Mouse (Mus musculus) frontal cortex, postnatal 10 days (tissue): ENCODE measurements around the gene Dlg2.
A peak's percentile ranks its signal among the peaks of the same experiment; 100 is the strongest.

Source experiments
- DNase-seq, 2 experiments: peaks; one replicate each; pipeline ENCODE4 v3.0.0; 2022; ENCODE audit warnings: low spot score in 2 of 2, mixed read lengths in 1 of 2

Gene Dlg2

GRCm38 (mm10) chr7:91896935-91897334 is 1420.5 kb downstream of the Dlg2 start:
- no peak for DNase-seq

- DNase-seq = no peak
Observed at GRCm38 (mm10) chr7:91897509-91897908, 1421.0 kb downstream of the Dlg2 start.

GRCm38 (mm10) chr7:91902503-91902902 is 1426.0 kb downstream of the Dlg2 start:
- no peak for DNase-seq

GRCm38 (mm10) chr7:91916809-91917208 is 1440.3 kb downstream of the Dlg2 start:
- DNase-seq = no peak

GRCm38 (mm10) chr7:91919099-91919498 is 1442.6 kb downstream of the Dlg2 start:
- DNase-seq = no peak

- DNase-seq = no peak
Observed at GRCm38 (mm10) chr7:91919738-91920137, 1443.3 kb downstream of the Dlg2 start.

GRCm38 (mm10) chr7:91934881-91935597 is 1458.6 kb downstream of the Dlg2 start:
- DNase-seq = peak in 1 of 2 experiments; percentile 59

- DNase-seq = no peak
Observed at GRCm38 (mm10) chr7:91936193-91936592, 1459.7 kb downstream of the Dlg2 start.

GRCm38 (mm10) chr7:91943224-91943623 is 1466.8 kb downstream of the Dlg2 start:
- no peak for DNase-seq

GRCm38 (mm10) chr7:91955584-91955983 is 1479.1 kb downstream of the Dlg2 start:
- no peak for DNase-seq

GRCm38 (mm10) chr7:91962956-91963355 is 1486.5 kb downstream of the Dlg2 start:
- no peak for DNase-seq

GRCm38 (mm10) chr7:91972970-91973369 is 1496.5 kb downstream of the Dlg2 start:
- no peak for DNase-seq

GRCm38 (mm10) chr7:92003769-92004455 is 1527.4 kb downstream of the Dlg2 start:
- no peak for DNase-seq

GRCm38 (mm10) chr7:92005681-92006425 is 1529.4 kb downstream of the Dlg2 start:
- DNase-seq = no peak

- no peak for DNase-seq
Observed at GRCm38 (mm10) chr7:92008702-92009101, 1532.2 kb downstream of the Dlg2 start.

GRCm38 (mm10) chr7:92024928-92025327 is 1548.5 kb downstream of the Dlg2 start:
- no peak for DNase-seq

- no peak for DNase-seq
Observed at GRCm38 (mm10) chr7:92025465-92026056, 1549.1 kb downstream of the Dlg2 start.

GRCm38 (mm10) chr7:92027049-92027448 is 1550.6 kb downstream of the Dlg2 start:
- DNase-seq = peak in 1 of 2 experiments; percentile 46

- no peak for DNase-seq
Observed at GRCm38 (mm10) chr7:92034256-92034655, 1557.8 kb downstream of the Dlg2 start.

- no peak for DNase-seq
Observed at GRCm38 (mm10) chr7:92040187-92040586, 1563.7 kb downstream of the Dlg2 start.

GRCm38 (mm10) chr7:92040785-92041411 is 1564.4 kb downstream of the Dlg2 start:
- no peak for DNase-seq

GRCm38 (mm10) chr7:92044966-92045365 is 1568.5 kb downstream of the Dlg2 start:
- no peak for DNase-seq
